13 mouse cellular contexts compared by ENCODE assay signal in genomic region chr11:103246731-103247290, GRCm38 (mm10). TPM values are rescaled to one million over a fixed set of nuclear protein-coding genes. Genes with fewer than 3 reads are reported as not detected.
A peak's percentile ranks its signal among the peaks of the same experiment; 100 is the strongest.
DNase-seq lines count a peak whose midpoint lies in the region; ATAC-seq and TF ChIP-seq lines count a peak whose summit lies in the region.
"Had no signal": no experiment of that assay in that cellular context is flagged by ENCODE, and none has a peak within 500 bp of the region (broad histone marks: within the 10 kb centered on the region; RNA-seq: fewer than 3 reads in every experiment).

No protein-coding gene starts in this region.

- no peaks in the 10 kb centered on the region for H3K9me3 ChIP-seq in lung, embryonic 16.5 days (ENCODE audit: control insufficient read depth, low read length)
- H3K9me3 ChIP-seq: embryonic facial prominence, embryonic 13.5 days had no signal

- 0 out of 2 replicates have a peak overlapping the region, but pooled peaks have one; percentile 18 for H3K9ac ChIP-seq in heart, adult 2 months (ENCODE audit: low read depth, low read length)
- H3K9ac ChIP-seq in lung, embryonic 16.5 days (ENCODE audit: low read length): no peak overlapping the region

- H3K4me2 ChIP-seq in lung, embryonic 16.5 days (ENCODE audit: low read depth, low read length): no peak overlapping the region
- H3K4me2 ChIP-seq: embryonic facial prominence, embryonic 13.5 days had no signal

- ATAC-seq in lung, embryonic 16.5 days (ENCODE audit: low read depth): no peak
- ATAC-seq: inflammation-experienced regulatory T-cells, adult 6 months had no signal

- peaks cover 20% of the 10 kb centered on the region for H3K4me1 ChIP-seq in heart, adult 2 months (ENCODE audit: control insufficient read depth, insufficient read depth, low read length)
- H3K4me1 ChIP-seq in lung, embryonic 16.5 days (replicated peaks; ENCODE audit: control insufficient read depth, insufficient read depth, low read length): peaks cover 41% of the 10 kb centered on the region
- H3K4me1 ChIP-seq in embryonic fibroblast, embryonic 13.5 days (ENCODE audit: control insufficient read depth, insufficient read depth, low read length): peaks cover 20% of the 10 kb centered on the region; the same call in 1 of the 2 replicates
- H3K4me1 ChIP-seq in olfactory bulb, adult 2 months (ENCODE audit: control insufficient read depth, insufficient read depth, low read length): peaks cover 28% of the 10 kb centered on the region

- H3K36me3 ChIP-seq in heart, adult 2 months (ENCODE audit: control insufficient read depth, insufficient read depth, low read length): no peaks in the 10 kb centered on the region
- no peaks in the 10 kb centered on the region for H3K36me3 ChIP-seq in lung, embryonic 16.5 days (ENCODE audit: control insufficient read depth, insufficient read depth, low read length)
- H3K36me3 ChIP-seq: embryonic facial prominence, embryonic 13.5 days had no signal

- TF ChIP-seq CTCF in heart, adult 2 months (IDR thresholded peaks at IDR 0.05): no peak
- TF ChIP-seq CTCF in embryonic fibroblast, embryonic 13.5 days (IDR thresholded peaks at IDR 0.05; ENCODE audit: borderline replicate concordance, insufficient read depth, low read length): no peak
- no peak for TF ChIP-seq CTCF in olfactory bulb, adult 2 months (IDR thresholded peaks at IDR 0.05; ENCODE audit: insufficient read depth, low read depth, low read length)

- H3K4me3 ChIP-seq in heart, adult 2 months: no peak overlapping the region
- H3K4me3 ChIP-seq in lung, embryonic 16.5 days (ENCODE audit: low read length): no peak overlapping the region
- no peak overlapping the region for H3K4me3 ChIP-seq in embryonic fibroblast, embryonic 13.5 days (ENCODE audit: insufficient read depth, low read length)
- no peak overlapping the region for H3K4me3 ChIP-seq in olfactory bulb, adult 2 months (ENCODE audit: insufficient read depth, low read depth, low read length)
- H3K4me3 ChIP-seq: embryonic facial prominence, embryonic 13.5 days had no signal

- no peak for DNase-seq in heart, adult 2 months
- no peak for DNase-seq in heart, adult 9 months (ENCODE audit: low spot score in 2 of 2)
- no peak for DNase-seq in lung, postnatal 14 days
- no peak for DNase-seq in cerebellum, adult 8-10 months
- no peak for DNase-seq in right cerebral cortex, postnatal 4 days

- TF ChIP-seq EP300 in heart, adult 2 months (IDR thresholded peaks at IDR 0.05; ENCODE audit: insufficient read depth, low read depth, low read length): no peak

- H3K79me2 ChIP-seq in heart, adult 2 months (replicated peaks; ENCODE audit: control insufficient read depth, insufficient read depth, low read length): no peaks in the 10 kb centered on the region

- H3K27me3 ChIP-seq in heart, adult 2 months (ENCODE audit: control insufficient read depth, insufficient read depth, low read length): no peaks in the 10 kb centered on the region
- no peaks in the 10 kb centered on the region for H3K27me3 ChIP-seq in lung, embryonic 16.5 days (ENCODE audit: control insufficient read depth, insufficient read depth, low read depth, low read length)
- H3K27me3 ChIP-seq: embryonic facial prominence, embryonic 13.5 days had no signal

- intact Hi-C loops in heart, adult 2 months (cut with DNase I): no loop called here

- WGBS in heart, adult 2 months: 48% methylated on average over 4 of the region's 4 CpGs
- 40% methylated on average over 4 of the region's 4 CpGs for WGBS in lung, embryonic 16.5 days
- WGBS in olfactory bulb, adult 2 months: 43% methylated on average over 4 of the region's 4 CpGs

- peak overlapping the region; percentile 51; the same call in 1 of the 2 replicates for H3K27ac ChIP-seq in heart, adult 2 months
- peak overlapping the region; percentile 82 for H3K27ac ChIP-seq in lung, embryonic 16.5 days (ENCODE audit: low read length)
- H3K27ac ChIP-seq in embryonic fibroblast, embryonic 13.5 days (ENCODE audit: insufficient read depth, low read length): peak overlapping the region; percentile 86
- peak overlapping the region; percentile 30 for H3K27ac ChIP-seq in olfactory bulb, adult 2 months (ENCODE audit: insufficient read depth, low read depth, low read length)

- no peak for TF ChIP-seq POLR2A in heart, adult 2 months (IDR thresholded peaks at IDR 0.05; ENCODE audit: insufficient read depth, low read depth, low read length)
- no peak for TF ChIP-seq POLR2A in embryonic fibroblast, embryonic 13.5 days (IDR thresholded peaks at IDR 0.05; ENCODE audit: low read depth, low read length)
- no peak for TF ChIP-seq POLR2A in olfactory bulb, adult 2 months (IDR thresholded peaks at IDR 0.05; ENCODE audit: insufficient read depth, low read depth, low read length)

RNA-seq across cellular contexts. Expression of gene Map3k14, which starts 20.5 kb away (rescaled TPM):
- 1 to 10 TPM; 3.0 to 3.4 TPM for total RNA-seq in heart, adult 2 months (2021)
- 3.7 and 4.5 TPM in 2 replicates for polyA plus RNA-seq in heart, adult 2 months (2012; rRNA removed)
- polyA plus RNA-seq in lung, embryonic 16.5 days (2015; fragmentation: Nextera tagmentation; extraction: Ambion mirVana): 3.7 and 4.5 TPM in 2 replicates
- polyA plus RNA-seq in embryonic fibroblast, embryonic 13.5 days (2011; ENCODE audit: insufficient read length, low read depth, missing spikeins): 8.4 and 8.5 TPM in 2 replicates
- polyA plus RNA-seq in olfactory bulb, adult 2 months (2012; ENCODE audit: insufficient read depth, insufficient read length, low replicate concordance, missing spikeins): not detected in 2 replicates

RNA-seq across cellular contexts. Expression of gene Spata32, which starts 28.6 kb away (rescaled TPM):
- not detected for total RNA-seq in heart, adult 2 months (2021)
- not detected in 2 replicates for polyA plus RNA-seq in heart, adult 2 months (2012; rRNA removed)
- polyA plus RNA-seq in lung, embryonic 16.5 days (2015; fragmentation: Nextera tagmentation; extraction: Ambion mirVana): not detected in 2 replicates
- not detected in 2 replicates for polyA plus RNA-seq in embryonic fibroblast, embryonic 13.5 days (2011; ENCODE audit: insufficient read length, low read depth, missing spikeins)
- polyA plus RNA-seq in olfactory bulb, adult 2 months (2012; ENCODE audit: insufficient read depth, insufficient read length, low replicate concordance, missing spikeins): not detected in 2 replicates
- total RNA-seq: adrenal gland, postnatal 25 days; liver, adult 2 months; neutrophil, adult 5-6 weeks had no signal
- polyA plus RNA-seq: embryonic facial prominence, embryonic 13.5 days; inflammation-experienced regulatory T-cells, adult 6 months; liver, adult 2 months had no signal

RNA-seq across cellular contexts. Expression of gene 1700023F06Rik, which starts 38.5 kb away (rescaled TPM):
- not detected for total RNA-seq in heart, adult 2 months (2021)
- polyA plus RNA-seq in heart, adult 2 months (2012; rRNA removed): 0.21 TPM in 1 of 2 replicates, not detected in the other
- 0.44 TPM in 2 replicates for polyA plus RNA-seq in lung, embryonic 16.5 days (2015; fragmentation: Nextera tagmentation; extraction: Ambion mirVana)
- 0.68 TPM in 1 of 2 replicates, not detected in the other for polyA plus RNA-seq in embryonic fibroblast, embryonic 13.5 days (2011; ENCODE audit: insufficient read length, low read depth, missing spikeins)
- polyA plus RNA-seq in olfactory bulb, adult 2 months (2012; ENCODE audit: insufficient read depth, insufficient read length, low replicate concordance, missing spikeins): not detected in 2 replicates
- total RNA-seq: adrenal gland, postnatal 25 days; liver, adult 2 months; neutrophil, adult 5-6 weeks had no signal
- polyA plus RNA-seq: inflammation-experienced regulatory T-cells, adult 6 months; liver, adult 2 months had no signal

Comparison
In these comparisons a context has a peak if more than half of its experiments do, and no peak if none do; other contexts are left out.
1. H3K27ac ChIP-seq: peak in every context shown above with its lines; median percentile 86 in embryonic fibroblast, embryonic 13.5 days; 82 in lung, embryonic 16.5 days; 51 in heart, adult 2 months; 30 in olfactory bulb, adult 2 months.